Mouse (Mus musculus) kidney, adult 2 months (tissue): ENCODE data around the gene Mapre3.

ENCODE experiments used
- CTCF ChIP-seq: fragments of 200-500 bp; conservative IDR thresholded peaks from 2 replicates; pipeline ENCODE4 v1.5.1; 2011; ENCODE audit warnings: low read depth, mild to moderate bottlenecking, control low read depth, low read length, moderate library complexity, mixed read lengths; ENCODE audit not compliant: insufficient read depth, insufficient read length
- POLR2A ChIP-seq: fragments of 200-500 bp; IDR thresholded peaks from one replicate; pipeline ENCODE4 v1.6.1; 2011; ENCODE audit warnings: low read depth, low read length, control low read depth

- TF ChIP-seq CTCF, result no peak
- TF ChIP-seq POLR2A, result no peak
These were observed 96.0 kb downstream of the Mapre3 start for GRCm38 (mm10) chr5:30910481-30910880.
